Mouse (Mus musculus) embryo, embryonic 10.5 days (tissue): ENCODE results near the gene Slc25a36.

ENCODE experiments used
- DNase-seq: peaks from one replicate; pipeline ENCODE4 v3.0.0-alpha.2; 2015; ENCODE audit warnings: low spot score

The Slc25a36 gene

DNA sequence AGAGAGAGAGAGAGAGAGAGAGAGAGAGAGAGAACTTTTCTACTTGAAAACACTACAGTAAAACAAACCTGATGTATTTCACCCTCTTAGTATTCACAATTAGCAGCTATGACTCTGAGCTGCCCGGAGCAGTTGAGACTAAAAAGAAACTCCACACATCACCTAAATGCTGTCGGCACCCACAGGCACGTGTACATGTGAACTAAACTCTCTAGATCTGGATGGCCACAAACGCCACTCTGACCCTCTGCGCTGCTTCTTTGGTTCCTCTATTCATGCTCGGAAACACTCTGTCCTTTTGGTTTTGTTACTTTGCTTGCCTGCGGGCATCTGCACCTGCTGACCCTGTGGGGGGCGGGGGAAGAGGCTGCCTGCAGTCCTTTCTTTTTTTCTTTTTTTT, 69.3 kb downstream of the Slc25a36 start:
- DNase-seq = no peak

DNA sequence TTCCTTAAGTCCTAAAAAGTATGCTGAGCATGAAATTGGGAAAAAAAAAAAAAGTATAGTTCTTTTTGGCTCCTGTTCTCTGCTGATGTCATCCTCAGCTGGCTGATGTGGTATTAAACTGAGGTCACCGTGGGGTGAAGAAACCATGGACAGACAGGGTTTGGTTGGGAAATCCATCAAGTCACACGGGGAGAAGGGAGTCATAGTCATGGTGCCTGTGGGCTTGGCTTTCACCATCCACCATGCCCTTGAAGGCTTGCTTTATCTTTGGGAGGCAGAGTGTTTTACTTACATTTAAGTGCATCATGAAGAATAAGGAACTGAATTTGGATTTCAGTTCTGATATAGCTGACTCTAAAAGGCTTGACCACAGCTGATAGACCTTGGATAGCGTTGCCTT, 72.9 kb downstream of the Slc25a36 start:
- DNase-seq = no peak

DNA sequence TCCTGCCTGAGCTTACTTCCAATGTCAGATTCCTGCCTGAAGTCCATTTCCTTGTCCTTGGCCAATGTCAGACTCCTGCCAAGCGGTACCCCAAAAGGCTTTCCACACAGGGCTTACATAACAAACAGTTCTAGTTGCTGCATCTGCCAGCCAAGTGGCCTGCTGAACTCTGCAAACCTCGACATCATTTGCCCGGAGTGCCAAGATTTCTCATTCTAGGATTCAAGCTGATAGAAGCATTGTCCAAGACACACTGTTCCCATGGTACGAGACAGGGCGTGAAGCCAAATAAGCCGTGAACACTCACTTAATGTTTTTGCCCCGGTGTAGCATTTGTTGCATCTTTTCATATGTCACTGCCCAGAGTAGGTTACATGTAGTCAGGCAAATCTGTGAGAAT, 74.3 kb downstream of the Slc25a36 start:
- DNase-seq = no peak

DNA sequence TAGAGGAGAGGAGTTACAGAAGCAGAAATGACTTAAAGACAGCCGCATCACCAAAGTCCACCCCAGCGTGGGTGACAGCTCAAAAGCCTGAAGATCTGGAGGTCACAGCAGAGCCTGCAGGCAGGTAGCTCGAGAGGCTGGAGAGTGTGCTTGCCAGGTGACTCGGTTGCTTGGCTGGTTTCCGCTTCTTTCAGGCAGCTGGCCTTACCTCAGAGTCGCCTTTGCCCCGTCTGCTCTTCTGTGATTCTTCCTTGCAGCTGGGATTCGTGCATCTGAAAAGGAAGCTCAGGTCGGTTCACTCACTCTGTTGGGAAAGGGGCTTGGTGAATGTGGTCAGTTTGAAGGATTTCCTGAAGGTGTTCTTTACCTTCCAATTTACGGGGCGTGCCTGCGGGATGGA, 83.6 kb downstream of the Slc25a36 start:
- DNase-seq = no peak

DNA sequence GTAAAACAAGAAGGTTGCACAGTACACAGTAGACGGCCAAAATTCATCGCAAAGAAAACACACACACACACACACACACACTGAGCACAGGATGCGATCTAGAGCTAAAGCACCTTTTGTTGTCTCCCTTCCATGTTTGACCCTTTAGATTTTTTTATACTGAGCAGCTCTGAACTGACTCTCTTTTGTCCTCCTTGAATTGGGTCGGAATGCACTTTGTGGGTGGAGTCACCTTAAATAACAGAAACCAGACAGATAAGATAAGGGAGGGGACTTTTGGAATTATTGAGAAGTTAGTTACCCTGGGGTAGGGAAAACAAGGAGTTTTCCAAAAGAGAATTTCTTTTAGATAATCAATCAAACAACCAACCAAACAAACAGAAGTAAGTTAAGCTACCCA, 85.0 kb downstream of the Slc25a36 start:
- DNase-seq = no peak
